Mouse (Mus musculus): ENCODE measurements around the gene Myg1.

- TF ChIP-seq POLR2AphosphoS2 (IDR thresholded peaks at IDR 0.05; ENCODE audit: low read depth, low read length) (no peak), EP300 (IDR thresholded peaks at IDR 0.05; ENCODE audit: low read length) (no peak), ETS1 (conservative IDR thresholded peaks at IDR 0.05; ENCODE audit: low read depth, low read length) (no peak), MYC (IDR thresholded peaks at IDR 0.05; ENCODE audit: low read depth, low read length) (no peak), POLR2A (IDR thresholded peaks at IDR 0.05; ENCODE audit: low read depth, low read length) (no peak), ZNF384 (IDR thresholded peaks at IDR 0.05; ENCODE audit: low read depth, low read length) (no peak), RAD21 (IDR thresholded peaks at IDR 0.05; ENCODE audit: low read depth, low read length) (peak; percentile 47), CTCF (conservative IDR thresholded peaks at IDR 0.05 in 1 of 2, IDR thresholded peaks at IDR 0.05 in 1 of 2; ENCODE audit: low read depth in 2 of 2, low read length in 2 of 2) (peak; percentile 13 to 61; a peak in 2 of 4 replicates), TCF12 (IDR thresholded peaks at IDR 0.05; ENCODE audit: low read depth, low read length) (no peak), ELF1 (IDR thresholded peaks at IDR 0.05; ENCODE audit: low read depth, low read length) (no peak), USF2 (conservative IDR thresholded peaks at IDR 0.05; ENCODE audit: low read depth, low read length) (no peak), MAFK (IDR thresholded peaks at IDR 0.05; ENCODE audit: insufficient replicate concordance, low read length) (no peak)
Observed at GRCm38 (mm10) chr15:102352177-102352576, 20.7 kb downstream of the Myg1 start.
